Mouse (Mus musculus) liver, embryonic 16.5 days (tissue): ENCODE results near the gene Zfp598. TPM values are rescaled to one million over a fixed set of nuclear protein-coding genes. Genes with fewer than 3 reads are reported as not detected.

Source experiments
- ATAC-seq: fragments of 200-750 bp; cut with Nextera tagmentation; 2 replicates; pipeline ENCODE4 v1.8.0; 2017; ENCODE audit warnings: low read depth, mild to moderate bottlenecking, moderate number of reproducible peaks, moderate library complexity
- H3K27ac ChIP-seq: fragments of 300-500 bp; sonication (generic); 2 replicates; pipeline ENCODE4 v1.5.1; 2014; ENCODE audit warnings: mild to moderate bottlenecking, low read length
- H3K27me3 ChIP-seq: fragments of 300-500 bp; sonication (generic); 2 replicates; pipeline ENCODE4 v1.6.1; 2014; ENCODE audit warnings: low read depth, low read length, mixed read lengths; ENCODE audit not compliant: control insufficient read depth, insufficient read depth
- H3K36me3 ChIP-seq: fragments of 300-500 bp; sonication (generic); 2 replicates; pipeline ENCODE4 v1.6.1; 2014; ENCODE audit warnings: mild to moderate bottlenecking; ENCODE audit not compliant: control insufficient read depth, insufficient read depth
- H3K4me1 ChIP-seq: fragments of 300-500 bp; sonication (generic); 2 replicates; pipeline ENCODE4 v1.6.1; 2014; ENCODE audit warnings: low read depth, low read length, mixed read lengths; ENCODE audit not compliant: control insufficient read depth
- H3K4me2 ChIP-seq: fragments of 300-500 bp; sonication (generic); 2 replicates; pipeline ENCODE4 v1.6.1; 2014; ENCODE audit warnings: low read depth, low read length, mixed read lengths
- H3K4me3 ChIP-seq: fragments of 300-500 bp; sonication (generic); 2 replicates; pipeline ENCODE4 v1.5.1; 2014; ENCODE audit warnings: low read depth, mild to moderate bottlenecking, low read length
- H3K9ac ChIP-seq: fragments of 300-500 bp; sonication (generic); 2 replicates; pipeline ENCODE4 v1.6.1; 2014; ENCODE audit warnings: low read depth, low read length
- H3K9me3 ChIP-seq: fragments of 300-500 bp; sonication (generic); replicated peaks from 2 replicates; pipeline ENCODE4 v1.6.1; 2016; ENCODE audit warnings: low read length; ENCODE audit not compliant: control insufficient read depth
- WGBS: fragments of 180-500 bp; shearing (Covaris S2); extraction: QIAGEN DNeasy Blood & Tissue Kit; methylation state at CpG from one replicate; pipeline ENCODE4 v1.1.7; 2014; ENCODE audit not compliant: insufficient replicate concordance; 5-methylcytosine and 5-hydroxymethylcytosine counted together
- polyA plus RNA-seq: library from polyadenylated mRNA; unstranded; fragments of >200 nt; fragmentation: Nextera tagmentation; extraction: Ambion mirVana; gene quantifications from 2 replicates; pipeline ENCODE4 v1.2.1, GENCODE M21; 2015

Gene Zfp598
- polyA plus RNA-seq, 1 experiment from 2014 or later = 8.7 TPM

DNA sequence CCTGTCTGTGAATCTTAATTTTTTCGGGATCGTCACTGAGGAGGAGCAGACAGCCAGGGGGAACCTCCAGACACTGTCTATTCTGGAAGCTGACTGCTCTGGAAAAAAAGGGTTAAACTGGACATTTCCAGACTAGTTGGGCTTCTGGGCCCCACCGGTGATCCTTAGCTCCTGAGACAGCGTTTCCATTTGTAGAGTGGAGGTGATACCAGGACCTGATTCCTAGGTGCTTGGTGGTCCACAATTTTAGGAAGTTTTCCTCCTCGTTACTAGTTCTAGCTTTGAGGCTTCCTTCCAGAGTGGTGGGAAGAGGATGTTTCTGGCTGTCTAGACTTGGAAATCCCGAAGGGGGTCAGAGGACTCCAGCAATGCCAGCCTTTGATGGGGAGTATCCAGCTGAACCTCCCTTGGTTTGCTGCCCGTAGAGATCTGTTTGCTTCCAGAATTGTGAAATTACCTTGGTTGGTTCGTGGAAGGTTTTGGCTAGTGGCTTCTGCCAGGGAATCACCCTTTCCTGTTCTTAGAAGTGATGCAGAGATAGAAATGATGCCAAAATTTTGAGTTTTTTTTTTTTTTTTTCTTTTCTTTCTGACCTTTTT, 858 bp downstream of the Zfp598 start:
- Histone ChIP-seq H3K27ac (peak overlapping the region; percentile 86), H3K4me2 (peak overlapping the region; percentile 65), H3K4me3 (peak overlapping the region; percentile 87), H3K27me3 (no peaks in the 10 kb centered on the region), H3K9me3 (no peaks in the 10 kb centered on the region), H3K4me1 (peaks cover 27% of the 10 kb centered on the region), H3K9ac (peak overlapping the region; percentile 88), H3K36me3 (no peaks in the 10 kb centered on the region)
- ATAC-seq = no peak
- WGBS = 5% methylated on average over 8 of the region's 8 CpGs

DNA sequence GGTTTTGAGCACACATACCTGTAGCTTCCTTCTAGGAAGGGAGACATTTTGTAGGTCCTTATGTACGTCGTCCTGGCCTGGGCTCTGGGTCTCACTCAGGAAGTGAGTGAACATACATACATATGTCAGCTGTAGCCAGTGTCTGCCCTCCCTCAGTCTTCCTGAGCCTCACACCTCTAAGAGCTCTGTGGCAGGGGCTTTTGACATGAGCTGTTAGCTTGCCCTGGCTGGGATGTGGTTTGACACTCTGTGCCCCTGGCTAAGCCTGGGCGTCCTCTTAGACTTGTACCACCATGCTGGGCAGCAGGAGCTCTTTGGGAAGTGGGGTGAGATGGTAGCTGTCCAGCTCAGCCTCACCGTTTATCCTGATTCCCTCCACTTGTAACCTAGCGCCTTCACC, 1.9 kb downstream of the Zfp598 start:
- H3K36me3 ChIP-seq = no peaks in the 10 kb centered on the region
- ATAC-seq = no peak
- no peak overlapping the region; the same call in 1 of the 2 replicates for H3K27ac ChIP-seq
- H3K27me3 ChIP-seq = no peaks in the 10 kb centered on the region
- H3K4me2 ChIP-seq = peak overlapping the region; percentile 65
- peak overlapping the region; percentile 31; the same call in 1 of the 2 replicates for H3K9ac ChIP-seq
- no peak overlapping the region for H3K4me3 ChIP-seq
- 53% methylated on average over 5 of the region's 5 CpGs for WGBS
- H3K4me1 ChIP-seq = peaks cover 27% of the 10 kb centered on the region
- H3K9me3 ChIP-seq = no peaks in the 10 kb centered on the region

DNA sequence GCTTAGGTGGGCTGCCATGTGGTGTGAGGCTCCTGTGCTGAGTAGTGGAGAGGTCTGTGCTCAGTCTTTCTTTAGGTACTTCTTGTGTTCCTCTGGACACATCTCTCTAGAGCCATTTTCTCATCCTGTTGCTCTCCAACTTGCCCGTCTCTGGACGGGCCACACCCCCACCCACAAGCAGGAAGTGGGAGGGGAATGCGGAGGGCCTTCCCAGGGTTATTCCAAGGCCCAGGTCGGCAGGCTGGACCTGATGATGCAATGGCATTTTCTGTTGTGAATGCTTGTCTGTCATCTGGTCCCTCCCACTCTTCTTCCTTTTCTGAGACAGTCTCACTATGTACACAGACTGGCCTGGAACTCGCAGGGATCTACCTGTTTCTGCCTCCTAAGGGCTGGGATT, 2.7 kb downstream of the Zfp598 start:
- peak; percentile 49 for ATAC-seq
- H3K4me3 ChIP-seq = no peak overlapping the region
- no peaks in the 10 kb centered on the region for H3K36me3 ChIP-seq
- 13% methylated on average over 5 of the region's 5 CpGs for WGBS
- H3K9ac ChIP-seq = peak overlapping the region; percentile 31
- H3K9me3 ChIP-seq = no peaks in the 10 kb centered on the region
- no peaks in the 10 kb centered on the region for H3K27me3 ChIP-seq
- peaks cover 27% of the 10 kb centered on the region for H3K4me1 ChIP-seq
- peak overlapping the region; percentile 41 for H3K4me2 ChIP-seq
- H3K27ac ChIP-seq = peak overlapping the region; percentile 2; the same call in 1 of the 2 replicates

- Histone ChIP-seq H3K27ac (no peak overlapping the region), H3K36me3 (peaks cover 11% of the 10 kb centered on the region), H3K9me3 (no peaks in the 10 kb centered on the region), H3K4me2 (no peak overlapping the region), H3K4me1 (peaks cover 24% of the 10 kb centered on the region), H3K4me3 (no peak overlapping the region), H3K9ac (no peak overlapping the region), H3K27me3 (no peaks in the 10 kb centered on the region)
- no peak for ATAC-seq
- 53% methylated on average over 7 of the region's 7 CpGs for WGBS
Measured at GRCm38 (mm10) chr17:24674277-24674676, 4.8 kb downstream of the Zfp598 start.

GRCm38 (mm10) chr17:24676187-24676586, 6.7 kb downstream of the Zfp598 start:
- 63% methylated on average over 2 of the region's 2 CpGs for WGBS
- no peaks in the 10 kb centered on the region for H3K27me3 ChIP-seq
- H3K36me3 ChIP-seq = peaks cover 20% of the 10 kb centered on the region
- H3K4me1 ChIP-seq = peaks cover 16% of the 10 kb centered on the region
- H3K4me2 ChIP-seq = no peak overlapping the region
- H3K27ac ChIP-seq = no peak overlapping the region
- H3K9me3 ChIP-seq = no peaks in the 10 kb centered on the region
- H3K4me3 ChIP-seq = no peak overlapping the region
- ATAC-seq = no peak
- no peak overlapping the region for H3K9ac ChIP-seq

- 81% methylated on average over 5 of the region's 5 CpGs for WGBS
- no peaks in the 10 kb centered on the region for H3K9me3 ChIP-seq
- no peak overlapping the region for H3K4me2 ChIP-seq
- H3K27me3 ChIP-seq = no peaks in the 10 kb centered on the region
- no peak overlapping the region for H3K27ac ChIP-seq
- H3K4me1 ChIP-seq = peaks cover 9% of the 10 kb centered on the region
- H3K9ac ChIP-seq = no peak overlapping the region
- no peak overlapping the region for H3K4me3 ChIP-seq
- peaks cover 20% of the 10 kb centered on the region for H3K36me3 ChIP-seq
- ATAC-seq = no peak
Measured at GRCm38 (mm10) chr17:24676877-24677276, 7.4 kb downstream of the Zfp598 start.

DNA sequence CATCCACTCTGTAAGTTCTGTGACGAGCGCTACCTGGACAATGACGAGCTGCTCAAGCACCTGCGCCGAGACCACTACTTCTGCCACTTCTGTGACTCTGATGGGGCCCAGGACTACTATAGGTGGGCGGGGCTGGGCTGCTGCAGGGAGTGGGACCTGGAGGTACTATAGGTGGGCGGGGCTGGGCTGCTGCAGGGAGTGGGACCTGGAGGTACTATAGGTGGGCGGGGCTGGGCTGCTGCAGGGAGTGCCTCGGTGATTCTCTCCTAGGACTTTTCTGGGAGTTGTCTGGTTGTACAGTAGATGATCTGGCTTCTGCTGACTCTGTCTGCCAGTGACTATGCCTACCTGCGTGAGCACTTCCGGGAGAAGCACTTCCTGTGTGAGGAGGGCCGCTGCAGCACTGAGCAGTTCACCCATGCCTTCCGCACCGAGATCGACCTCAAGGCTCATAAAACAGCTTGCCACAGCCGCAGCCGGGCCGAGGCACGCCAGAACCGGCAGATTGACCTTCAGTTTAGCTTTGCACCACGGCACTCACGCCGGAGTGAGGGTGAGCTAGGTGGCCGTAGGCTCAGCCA, 8.1 kb downstream of the Zfp598 start:
- Histone ChIP-seq H3K9ac (no peak overlapping the region), H3K9me3 (no peaks in the 10 kb centered on the region), H3K27ac (no peak overlapping the region)

DNA sequence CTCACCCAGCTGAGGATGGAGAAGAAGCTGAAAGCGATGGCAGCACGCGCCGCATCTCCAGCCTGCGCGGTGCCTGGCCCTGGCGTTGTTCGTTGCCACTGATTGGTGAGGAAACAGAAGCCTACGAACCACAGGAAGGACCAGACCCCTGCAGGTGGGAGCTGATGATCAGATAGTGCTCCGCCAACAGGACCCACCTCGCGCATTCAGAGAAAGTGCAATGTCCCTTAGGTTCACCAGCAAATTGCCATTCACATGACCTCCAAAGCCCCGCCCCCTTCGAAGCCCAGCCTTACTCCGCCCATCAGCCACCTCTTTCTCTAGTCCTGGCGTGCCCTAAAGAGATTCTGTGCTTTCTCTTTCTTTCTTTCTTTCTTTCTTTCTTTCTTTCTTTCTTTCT, 17.0 kb downstream of the Zfp598 start:
- Histone ChIP-seq H3K4me3 (peak overlapping the region; percentile 20), H3K9ac (no peak overlapping the region), H3K9me3 (no peaks in the 10 kb centered on the region), H3K27me3 (peaks cover 45% of the 10 kb centered on the region), H3K36me3 (no peaks in the 10 kb centered on the region), H3K27ac (no peak overlapping the region), H3K4me1 (peaks cover 19% of the 10 kb centered on the region), H3K4me2 (peak overlapping the region; percentile 50)
- ATAC-seq = peak; percentile 50; the same call in 1 of the 2 replicates
- 32% methylated on average over 16 of the region's 16 CpGs for WGBS

More for the DNA sequence above, 8.1 kb downstream of the Zfp598 start:
- Histone ChIP-seq H3K27me3 (no peaks in the 10 kb centered on the region), H3K4me3 (no peak overlapping the region), H3K4me1 (peaks cover 4% of the 10 kb centered on the region; the same call in 1 of the 2 replicates), H3K4me2 (no peak overlapping the region), H3K36me3 (peaks cover 20% of the 10 kb centered on the region)
- ATAC-seq = no peak
- WGBS = 81% methylated on average over 24 of the region's 24 CpGs

- under 1% methylated on average over 24 of the region's 25 CpGs for WGBS
- peak; percentile 74 for ATAC-seq
- H3K27ac ChIP-seq = no peak overlapping the region
- H3K27me3 ChIP-seq = peaks cover 48% of the 10 kb centered on the region
- H3K4me3 ChIP-seq = peak overlapping the region; percentile 59
- H3K4me2 ChIP-seq = peak overlapping the region; percentile 78
- H3K4me1 ChIP-seq = peaks cover 19% of the 10 kb centered on the region
- peak overlapping the region; percentile 44; the same call in 1 of the 2 replicates for H3K9ac ChIP-seq
- no peaks in the 10 kb centered on the region for H3K9me3 ChIP-seq
- H3K36me3 ChIP-seq = no peaks in the 10 kb centered on the region; the same call in 1 of the 2 replicates
Measured at GRCm38 (mm10) chr17:24687146-24687595, 17.7 kb downstream of the Zfp598 start.
